Mouse (Mus musculus): ENCODE measurements around the gene Fgfr2. TPM values are rescaled to one million over a fixed set of nuclear protein-coding genes. Genes with fewer than 3 reads are reported as not detected.
A peak's percentile ranks its signal among the peaks of the same experiment; 100 is the strongest.

The Fgfr2 gene
- polyA plus RNA-seq, 1 experiment from 2014 or later = 99.3 TPM

DNA sequence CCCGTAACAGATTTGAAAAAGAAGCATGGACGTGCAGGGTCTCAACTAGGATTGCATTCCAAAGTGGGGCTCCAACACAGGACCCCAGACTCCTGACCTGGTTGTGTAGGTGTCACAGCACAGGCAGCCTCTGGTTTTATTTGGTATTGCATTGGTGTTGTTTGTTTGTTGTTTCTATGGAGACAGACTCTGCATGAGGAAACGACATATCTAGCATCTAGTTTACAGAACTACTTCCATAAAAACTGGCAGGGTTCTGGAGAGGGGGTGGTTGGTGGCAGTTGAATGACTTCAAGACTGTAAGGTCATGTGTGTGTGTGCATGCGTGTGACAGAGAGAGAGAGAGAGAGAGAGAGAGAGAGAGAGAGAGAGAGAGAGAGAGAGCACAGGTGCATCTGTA lies 2475.1 kb downstream of the Fgfr2 start:
- DNase-seq (ENCODE audit: low spot score) = no peak
- Histone ChIP-seq H3K9me3 (replicated peaks) (no peaks in the 10 kb centered on the region), H3K4me1 (peaks cover 69% of the 10 kb centered on the region), H3K27ac (replicated peaks) (0 out of 2 replicates have a peak overlapping the region, but pooled peaks have one; percentile 99), H3K4me3 (peak overlapping the region; percentile 79; the same call in 1 of the 2 replicates), H3K27me3 (ENCODE audit: low read depth, poor library complexity, severe bottlenecking) (peaks cover 10% of the 10 kb centered on the region), H3K36me3 (no peaks in the 10 kb centered on the region)
- 83% methylated on average over 4 of the region's 4 CpGs for WGBS

DNA sequence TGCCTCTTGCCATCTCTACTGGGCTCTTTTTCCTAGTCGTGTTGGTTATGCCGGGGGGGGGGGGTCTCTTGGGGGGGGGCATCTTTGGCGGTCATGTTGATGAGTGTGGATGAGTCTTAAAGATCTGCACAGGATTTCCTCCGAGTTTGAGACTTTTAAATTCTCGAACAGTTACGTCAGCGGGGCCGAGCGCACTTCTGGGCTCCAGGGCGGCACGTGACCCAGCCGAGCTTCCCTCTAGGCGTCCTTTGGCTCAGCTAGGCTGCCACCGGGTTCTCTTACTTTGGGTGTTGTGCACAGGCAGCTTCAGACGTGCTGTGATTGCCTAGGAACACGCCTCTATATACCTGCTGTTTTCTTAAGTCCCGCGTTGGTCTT lies 2476.4 kb downstream of the Fgfr2 start:
- peaks cover 64% of the 10 kb centered on the region for H3K4me1 ChIP-seq
- peak; percentile 82 for DNase-seq (ENCODE audit: low spot score)
- H3K36me3 ChIP-seq = no peaks in the 10 kb centered on the region
- no peaks in the 10 kb centered on the region for H3K9me3 ChIP-seq (replicated peaks)
- H3K4me3 ChIP-seq = peak overlapping the region; percentile 79
- peak overlapping the region; percentile 99 for H3K27ac ChIP-seq (replicated peaks)
- WGBS = under 1% methylated on average over 18 of the region's 18 CpGs
- peaks cover 10% of the 10 kb centered on the region for H3K27me3 ChIP-seq (ENCODE audit: low read depth, poor library complexity, severe bottlenecking)

DNA sequence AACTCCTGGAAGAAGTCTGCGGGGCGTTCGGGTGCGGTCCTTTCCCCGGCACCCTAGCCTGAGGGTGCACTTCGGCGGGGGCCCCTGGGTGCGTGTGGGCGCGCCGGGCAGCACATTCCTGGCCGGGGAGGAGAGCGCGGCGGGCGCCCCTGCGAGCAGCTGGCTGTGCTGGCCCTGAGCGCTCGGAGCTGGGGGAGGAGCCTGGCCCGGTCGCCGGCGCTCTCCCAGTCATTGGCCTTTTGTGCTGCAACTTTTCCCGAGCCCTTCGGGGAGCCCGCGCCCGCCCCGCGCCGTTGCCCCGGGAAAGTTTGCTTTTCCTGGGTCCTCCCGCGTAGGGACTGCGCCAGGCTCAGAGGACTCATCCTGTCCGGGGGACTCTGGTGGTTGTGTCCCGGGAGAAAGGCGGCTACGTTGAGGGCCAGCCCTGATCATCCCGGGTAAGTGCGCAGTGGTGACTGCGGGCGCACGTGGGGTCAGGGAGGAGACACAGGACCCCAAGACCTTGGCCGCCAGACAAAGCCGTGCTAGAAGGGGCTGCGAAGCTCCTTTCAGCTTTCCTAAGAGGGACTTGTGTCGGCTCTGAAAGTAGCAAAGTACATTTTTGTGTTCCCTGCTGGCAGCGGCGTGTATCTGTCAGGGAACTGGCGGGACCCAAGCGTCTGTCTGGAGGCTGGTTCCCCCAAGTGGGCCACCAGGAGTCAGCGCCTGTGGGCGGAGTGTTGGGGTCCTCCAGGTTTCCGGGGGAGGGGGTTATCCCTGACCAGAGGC lies 2477.0 kb downstream of the Fgfr2 start:
- under 1% methylated on average over 55 of the region's 55 CpGs for WGBS
- Histone ChIP-seq H3K4me3 (peak overlapping the region; percentile 79), H3K36me3 (no peaks in the 10 kb centered on the region), H3K4me1 (peaks cover 63% of the 10 kb centered on the region), H3K27me3 (ENCODE audit: low read depth, poor library complexity, severe bottlenecking) (peaks cover 10% of the 10 kb centered on the region), H3K9me3 (replicated peaks) (no peaks in the 10 kb centered on the region), H3K27ac (replicated peaks) (peak overlapping the region; percentile 99)
- DNase-seq (ENCODE audit: low spot score) = peak; percentile 85

DNA sequence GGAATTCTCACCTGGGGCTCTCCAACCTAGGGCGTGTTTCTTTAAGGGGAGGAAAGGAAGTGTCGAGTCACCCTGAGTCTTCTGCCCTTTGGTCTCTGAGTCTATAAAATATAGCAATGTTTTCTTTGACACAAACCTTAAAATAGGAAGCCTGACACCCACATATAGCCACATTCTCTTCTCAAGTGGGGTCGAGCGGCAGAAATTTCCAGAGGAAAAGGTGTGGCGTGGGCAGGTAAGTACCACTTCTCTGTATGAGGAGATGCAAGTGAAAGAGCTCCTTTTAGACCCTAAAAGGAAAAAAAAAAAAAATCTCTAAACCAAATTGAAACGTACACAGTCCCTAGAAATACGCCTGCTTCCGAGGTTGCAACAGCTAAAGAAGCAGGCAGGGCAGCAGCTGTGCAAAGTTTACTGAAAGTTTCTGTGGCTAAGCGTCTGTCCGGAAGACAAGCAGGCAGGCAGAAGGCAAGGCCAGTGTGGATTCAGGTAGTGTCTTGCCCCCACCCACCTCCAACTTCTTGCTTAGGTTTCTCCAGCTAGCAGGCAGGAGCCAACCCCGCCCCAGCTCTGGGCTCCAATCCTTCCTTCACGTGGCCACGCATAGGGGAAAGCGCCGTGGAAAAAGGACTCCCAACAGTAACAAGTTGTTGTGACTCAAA lies 2477.7 kb downstream of the Fgfr2 start:
- peaks cover 10% of the 10 kb centered on the region for H3K27me3 ChIP-seq (ENCODE audit: low read depth, poor library complexity, severe bottlenecking)
- DNase-seq (ENCODE audit: low spot score) = no peak
- peak overlapping the region; percentile 99 for H3K27ac ChIP-seq (replicated peaks)
- peaks cover 63% of the 10 kb centered on the region for H3K4me1 ChIP-seq
- no peaks in the 10 kb centered on the region for H3K36me3 ChIP-seq
- 14% methylated on average over 15 of the region's 15 CpGs for WGBS
- H3K4me3 ChIP-seq = peak overlapping the region; percentile 79
- no peaks in the 10 kb centered on the region for H3K9me3 ChIP-seq (replicated peaks)

DNA sequence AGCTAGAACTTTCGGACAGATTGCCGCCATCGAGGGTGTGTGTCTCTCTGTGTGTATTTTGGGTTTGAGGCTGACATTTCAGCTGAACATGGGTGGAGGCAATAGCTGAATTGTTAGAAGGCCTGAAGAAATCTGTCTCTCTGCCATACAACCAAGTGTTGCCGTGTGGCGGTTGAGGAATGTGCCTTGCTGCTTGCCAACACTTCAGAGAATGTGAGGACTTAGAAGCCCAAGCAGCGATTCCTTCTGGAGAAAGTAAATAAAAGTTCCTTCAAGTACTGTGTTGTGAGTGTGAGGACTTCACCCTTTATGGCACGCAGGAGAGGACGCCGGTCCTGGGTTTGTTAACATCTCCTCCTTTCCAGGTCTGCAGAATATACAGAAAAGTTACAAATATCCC lies 2482.5 kb downstream of the Fgfr2 start:
- Histone ChIP-seq H3K27ac (replicated peaks) (no peak overlapping the region), H3K9me3 (replicated peaks) (no peaks in the 10 kb centered on the region), H3K4me1 (peaks cover 30% of the 10 kb centered on the region), H3K27me3 (ENCODE audit: low read depth, poor library complexity, severe bottlenecking) (peaks cover 10% of the 10 kb centered on the region), H3K36me3 (no peaks in the 10 kb centered on the region), H3K4me3 (no peak overlapping the region)
- WGBS = 92% methylated on average over 9 of the region's 9 CpGs
- no peak for DNase-seq (ENCODE audit: low spot score)

DNA sequence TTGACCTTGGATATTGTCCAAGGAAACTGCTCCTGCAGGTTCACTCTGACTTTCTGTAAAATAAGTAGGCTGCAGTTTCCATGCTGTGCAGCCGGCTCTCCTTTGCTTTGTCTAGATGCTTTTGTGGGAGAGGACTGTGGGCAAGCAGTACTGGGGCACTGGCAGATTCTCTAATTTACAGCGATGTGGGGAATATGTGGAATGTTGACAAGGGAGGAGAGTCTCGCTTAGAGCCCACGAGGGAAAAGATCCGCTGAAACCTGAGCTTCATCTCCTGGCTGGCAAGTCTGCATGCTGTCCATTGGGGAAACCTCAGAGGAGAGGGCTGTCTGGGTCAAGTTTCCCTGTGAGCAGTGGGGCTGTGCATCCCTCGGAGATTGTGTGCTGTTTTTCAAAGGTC lies 2485.3 kb downstream of the Fgfr2 start:
- Histone ChIP-seq H3K9me3 (replicated peaks) (no peaks in the 10 kb centered on the region), H3K27me3 (ENCODE audit: low read depth, poor library complexity, severe bottlenecking) (no peaks in the 10 kb centered on the region; the same call in 1 of the 2 replicates), H3K27ac (replicated peaks) (no peak overlapping the region), H3K4me1 (peaks cover 13% of the 10 kb centered on the region), H3K4me3 (no peak overlapping the region), H3K36me3 (no peaks in the 10 kb centered on the region)
- WGBS = 47% methylated on average over 6 of the region's 6 CpGs
- DNase-seq (ENCODE audit: low spot score) = no peak

DNA sequence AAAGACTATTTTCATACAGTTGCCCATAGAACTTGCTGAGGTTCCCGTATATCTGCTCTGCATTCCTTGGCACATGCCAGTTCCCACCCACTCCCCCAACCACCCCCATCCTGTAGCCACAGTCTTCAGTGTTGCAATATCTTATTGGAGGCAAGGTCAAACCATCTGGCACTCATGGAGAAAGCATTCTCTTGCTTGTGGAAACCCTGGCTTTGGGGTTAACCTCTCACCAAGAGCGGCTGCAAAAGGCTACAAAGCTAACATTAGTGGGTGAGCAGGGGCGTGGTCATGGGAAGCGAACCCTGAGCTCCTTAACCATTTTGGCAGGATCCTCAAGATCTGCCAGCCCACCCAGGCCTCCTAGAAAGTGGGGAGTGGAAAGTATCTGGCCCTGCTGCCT lies 2486.2 kb downstream of the Fgfr2 start:
- Histone ChIP-seq H3K36me3 (no peaks in the 10 kb centered on the region), H3K4me3 (no peak overlapping the region), H3K9me3 (replicated peaks) (no peaks in the 10 kb centered on the region), H3K27ac (replicated peaks) (no peak overlapping the region), H3K4me1 (peaks cover 12% of the 10 kb centered on the region; the same call in 1 of the 2 replicates), H3K27me3 (ENCODE audit: low read depth, poor library complexity, severe bottlenecking) (no peaks in the 10 kb centered on the region)
- no peak for DNase-seq (ENCODE audit: low spot score)
- 86% methylated on average over 4 of the region's 4 CpGs for WGBS

DNA sequence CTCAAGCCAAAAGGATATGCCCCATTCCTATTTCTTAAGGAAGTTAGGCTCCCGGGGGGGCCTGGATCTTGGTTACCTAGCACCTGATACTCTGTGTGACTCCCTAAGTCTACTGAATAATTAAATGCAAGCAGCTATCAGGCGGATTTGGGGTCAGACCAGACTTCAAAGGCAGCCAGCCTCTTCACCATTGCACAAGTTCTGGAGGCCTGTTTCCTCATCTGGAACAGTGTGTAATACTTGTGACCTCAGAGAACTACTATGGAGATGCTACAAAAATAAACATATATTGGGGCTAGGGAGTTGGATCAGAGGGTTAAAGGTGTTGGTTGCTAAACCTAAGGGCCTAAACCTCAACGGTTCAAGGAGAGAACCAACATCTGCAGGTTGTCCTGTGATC lies 2486.9 kb downstream of the Fgfr2 start:
- Histone ChIP-seq H3K9me3 (replicated peaks) (no peaks in the 10 kb centered on the region), H3K27ac (replicated peaks) (0 out of 2 replicates have a peak overlapping the region, but pooled peaks have one; percentile 9), H3K36me3 (no peaks in the 10 kb centered on the region), H3K4me3 (no peak overlapping the region), H3K4me1 (peaks cover 16% of the 10 kb centered on the region; the same call in 1 of the 2 replicates), H3K27me3 (ENCODE audit: low read depth, poor library complexity, severe bottlenecking) (no peaks in the 10 kb centered on the region)
- 75% methylated on average over 3 of the region's 3 CpGs for WGBS
- no peak for DNase-seq (ENCODE audit: low spot score)

DNA sequence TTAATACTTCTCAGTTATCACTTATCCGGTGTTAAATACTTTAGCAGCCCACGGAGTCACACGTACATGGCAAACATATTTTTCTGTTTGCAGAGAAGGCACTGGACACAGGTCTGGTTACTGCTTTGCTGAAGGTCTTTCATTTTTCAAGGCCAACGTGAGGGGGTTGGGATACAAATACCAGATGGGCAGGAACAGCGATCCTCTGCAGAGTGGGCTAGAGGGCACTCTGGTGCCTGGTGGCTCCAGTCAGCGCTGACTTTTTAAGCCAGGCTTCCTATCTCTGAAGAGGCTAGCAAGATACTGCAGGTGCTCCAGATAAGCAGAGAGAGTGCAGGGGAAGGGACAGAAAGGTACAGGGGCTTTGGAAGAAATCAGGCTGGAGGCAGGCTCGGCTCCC lies 2487.9 kb downstream of the Fgfr2 start:
- no peak overlapping the region for H3K4me3 ChIP-seq
- no peak for DNase-seq (ENCODE audit: low spot score)
- no peaks in the 10 kb centered on the region for H3K9me3 ChIP-seq (replicated peaks)
- H3K4me1 ChIP-seq = peaks cover 16% of the 10 kb centered on the region; the same call in 1 of the 2 replicates
- H3K27ac ChIP-seq (replicated peaks) = no peak overlapping the region
- no peaks in the 10 kb centered on the region for H3K36me3 ChIP-seq
- 62% methylated on average over 7 of the region's 7 CpGs for WGBS
- H3K27me3 ChIP-seq (ENCODE audit: low read depth, poor library complexity, severe bottlenecking) = no peaks in the 10 kb centered on the region

DNA sequence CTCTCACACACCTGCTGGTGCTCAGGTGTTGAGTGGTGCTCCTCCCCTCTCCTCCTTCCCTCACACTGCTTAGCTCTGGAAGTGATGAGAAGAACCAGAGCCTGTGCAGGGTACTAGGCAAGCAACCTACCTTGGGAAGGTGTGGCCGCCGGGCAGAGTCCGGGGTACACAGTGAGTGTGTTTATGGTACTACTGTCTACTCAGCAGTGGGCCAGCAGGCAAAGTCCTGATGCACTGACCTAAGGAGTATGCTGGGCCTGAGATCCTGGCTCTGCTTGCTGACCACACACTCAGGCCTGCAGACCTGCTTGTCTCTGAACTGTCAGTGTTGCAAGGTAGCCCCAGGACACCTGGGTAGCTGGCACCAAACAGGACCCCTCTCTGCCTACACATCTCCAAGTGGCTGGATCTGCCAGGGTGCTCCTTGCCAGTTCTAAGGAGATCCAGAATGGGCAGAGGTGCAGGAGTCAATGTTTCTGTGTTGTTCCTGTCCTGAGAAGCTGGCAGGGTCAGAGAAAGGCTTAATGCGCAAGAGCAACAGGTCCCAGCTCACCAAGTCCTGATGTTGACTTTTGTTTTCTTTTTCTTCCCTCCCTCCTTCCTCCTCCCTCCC lies 2488.8 kb downstream of the Fgfr2 start:
- H3K27ac ChIP-seq (replicated peaks) = 0 out of 2 replicates have a peak overlapping the region, but pooled peaks have one; percentile 30
- H3K9me3 ChIP-seq (replicated peaks) = no peaks in the 10 kb centered on the region
- no peaks in the 10 kb centered on the region for H3K36me3 ChIP-seq
- H3K4me1 ChIP-seq = peaks cover 16% of the 10 kb centered on the region; the same call in 1 of the 2 replicates
- no peak for DNase-seq (ENCODE audit: low spot score)
- H3K4me3 ChIP-seq = no peak overlapping the region
- 85% methylated on average over 4 of the region's 4 CpGs for WGBS
- H3K27me3 ChIP-seq (ENCODE audit: low read depth, poor library complexity, severe bottlenecking) = no peaks in the 10 kb centered on the region

DNA sequence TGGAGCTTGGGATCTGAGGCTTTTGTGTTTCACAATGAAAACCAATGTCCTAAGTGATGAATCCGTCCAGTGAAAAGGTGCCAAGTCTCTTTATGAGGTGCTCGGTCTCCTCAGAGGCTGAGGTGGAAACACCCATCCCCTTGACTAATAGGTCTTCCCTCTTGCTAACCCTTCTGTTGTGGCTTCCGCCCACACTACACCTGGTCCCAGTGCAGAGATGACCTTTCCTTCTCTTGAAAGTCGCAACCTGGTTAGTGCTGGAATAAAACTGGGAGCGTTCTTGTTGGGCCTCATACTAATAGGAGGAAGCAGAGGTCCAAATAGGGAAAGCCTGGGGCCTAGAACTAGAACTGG lies 2490.8 kb downstream of the Fgfr2 start:
- Histone ChIP-seq H3K4me3 (no peak overlapping the region), H3K27me3 (ENCODE audit: low read depth, poor library complexity, severe bottlenecking) (no peaks in the 10 kb centered on the region), H3K27ac (replicated peaks) (no peak overlapping the region), H3K9me3 (replicated peaks) (no peaks in the 10 kb centered on the region), H3K36me3 (no peaks in the 10 kb centered on the region), H3K4me1 (peaks cover 10% of the 10 kb centered on the region; the same call in 1 of the 2 replicates)
- WGBS = 94% methylated on average over 5 of the region's 5 CpGs
- no peak for DNase-seq (ENCODE audit: low spot score)

DNA sequence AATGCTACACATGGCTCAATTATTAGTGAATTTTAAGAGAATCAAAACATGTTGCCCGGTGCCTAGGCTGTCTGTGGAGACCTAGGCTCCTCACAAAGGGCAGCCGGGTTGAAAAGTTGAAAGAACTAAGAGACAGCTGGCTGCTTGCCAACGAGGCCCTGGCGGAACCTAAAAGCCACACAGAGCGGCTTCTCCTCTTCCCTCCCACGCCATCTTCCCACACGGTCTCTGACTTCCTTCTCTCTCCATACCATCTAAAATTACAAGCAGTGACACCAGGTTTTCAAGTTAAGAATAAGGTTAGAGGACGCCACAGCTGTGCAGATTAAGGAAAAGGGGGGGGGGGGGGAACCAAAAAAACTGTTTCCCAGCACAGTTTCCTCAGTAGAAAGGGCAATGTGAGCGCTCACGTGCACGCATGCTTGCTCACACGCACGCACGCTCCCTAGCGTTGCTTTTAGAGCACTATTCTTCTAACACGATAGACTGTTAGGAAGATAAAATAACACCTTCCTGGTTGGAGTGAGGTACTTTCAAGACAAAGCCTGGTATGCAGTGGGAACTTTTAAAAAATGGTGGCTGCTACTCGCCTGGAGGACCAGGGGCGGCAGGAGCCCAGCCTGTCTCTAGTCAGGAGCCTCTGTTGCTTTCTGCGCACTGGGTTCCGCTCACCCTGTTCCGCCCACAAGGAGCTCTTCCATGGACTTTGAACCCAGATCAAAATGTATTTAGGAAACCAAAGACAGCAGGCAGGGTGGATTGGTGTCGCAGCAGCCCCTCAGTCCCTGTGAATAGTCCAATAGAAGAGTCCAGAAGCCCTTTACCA lies 2491.4 kb downstream of the Fgfr2 start:
- H3K27me3 ChIP-seq (ENCODE audit: low read depth, poor library complexity, severe bottlenecking) = no peaks in the 10 kb centered on the region
- no peaks in the 10 kb centered on the region for H3K9me3 ChIP-seq (replicated peaks)
- DNase-seq (ENCODE audit: low spot score) = no peak
- H3K27ac ChIP-seq (replicated peaks) = no peak overlapping the region
- WGBS = 84% methylated on average over 22 of the region's 22 CpGs
- H3K36me3 ChIP-seq = no peaks in the 10 kb centered on the region
- peaks cover 7% of the 10 kb centered on the region; the same call in 1 of the 2 replicates for H3K4me1 ChIP-seq
- no peak overlapping the region for H3K4me3 ChIP-seq
